In the genomic region with DNA sequence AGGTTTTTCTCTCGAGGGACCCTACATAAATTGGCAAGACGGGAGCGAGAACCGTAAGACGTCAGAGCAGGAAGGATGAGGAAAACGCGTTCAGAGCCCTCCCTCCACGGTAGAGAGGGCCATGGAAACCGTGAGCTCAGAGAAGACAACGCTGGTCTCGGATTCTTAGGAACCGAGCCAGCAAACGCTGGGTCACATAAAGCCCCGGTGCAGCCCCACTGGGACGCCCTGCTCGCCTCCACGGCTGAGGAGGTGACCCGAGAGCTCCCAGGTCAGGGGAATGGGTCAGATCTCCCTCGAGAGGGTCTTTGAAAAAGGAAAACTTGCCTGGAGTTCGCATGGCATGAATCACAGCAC, we compare ENCODE assay signal across 9 mouse cellular contexts. TPM values are rescaled to one million over a fixed set of nuclear protein-coding genes. Genes with fewer than 3 reads are reported as not detected.
DNase-seq lines count a peak whose midpoint lies in the region; ATAC-seq and TF ChIP-seq lines count a peak whose summit lies in the region.
"Had no signal": no experiment of that assay in that cellular context is flagged by ENCODE, and none has a peak within 500 bp of the region (broad histone marks: within the 10 kb centered on the region; RNA-seq: fewer than 3 reads in every experiment).

No protein-coding gene starts in this region.

- in situ Hi-C loops in ES-E14 (cut with MboI; ENCODE audit: low sequenced_read_pairs in 2 of 2, unreplicated experiment in 2 of 2): no loop called here

- H3K4me1 ChIP-seq in heart, embryonic 11.5 days (ENCODE audit: control insufficient read depth, insufficient read depth, low read length): 0 out of 2 replicates have a peak, but pooled peaks cover 3% of the 10 kb centered on the region
- peaks cover 2 to 6% of the 10 kb centered on the region in 2 experiments; a peak in 1 of 4 replicates for H3K4me1 ChIP-seq in ES-E14 (ENCODE audit: control insufficient read depth in 2 of 2, insufficient read depth in 2 of 2, low read length in 2 of 2, poor library complexity in 1 of 2)
- H3K4me1 ChIP-seq in forebrain, embryonic 12.5 days: peaks cover 17% of the 10 kb centered on the region
- H3K4me1 ChIP-seq in limb, embryonic 12.5 days (replicated peaks): peaks cover 10% of the 10 kb centered on the region
- H3K4me1 ChIP-seq in neural tube, embryonic 13.5 days (replicated peaks): peaks cover 19% of the 10 kb centered on the region

- peak overlapping the region; percentile 74 for H3K4me3 ChIP-seq in heart, embryonic 11.5 days (ENCODE audit: low read depth, low read length)
- H3K4me3 ChIP-seq in ES-E14 (ENCODE audit: insufficient read depth in 1 of 2, low read depth in 1 of 2, low read length in 2 of 2, poor library complexity in 1 of 2, severe bottlenecking in 1 of 2): peak overlapping the region; percentile 74 to 96
- peak overlapping the region; percentile 73 for H3K4me3 ChIP-seq in forebrain, embryonic 12.5 days (replicated peaks)
- H3K4me3 ChIP-seq in limb, embryonic 12.5 days (replicated peaks): peak overlapping the region; percentile 75
- H3K4me3 ChIP-seq in neural tube, embryonic 13.5 days: peak overlapping the region; percentile 75

- DNase-seq in heart, adult 9 months (ENCODE audit: low spot score in 2 of 2): no peak
- no peak for DNase-seq in ES-E14 (ENCODE audit: low read depth, low spot score)
- DNase-seq in layer of hippocampus, postnatal 10 days (ENCODE audit: low spot score in 2 of 2): no peak
- DNase-seq in frontal cortex, postnatal 14 days (ENCODE audit: low spot score in 2 of 2): no peak

- peak overlapping the region; percentile 77 for H3K9ac ChIP-seq in heart, embryonic 11.5 days (ENCODE audit: low read depth, low read length)
- H3K9ac ChIP-seq in ES-E14 (ENCODE audit: insufficient read depth, low read depth, low read length, poor library complexity, severe bottlenecking): peak overlapping the region; percentile 77
- H3K9ac ChIP-seq in forebrain, embryonic 12.5 days: peak overlapping the region; percentile 64
- H3K9ac ChIP-seq in limb, embryonic 12.5 days (replicated peaks): peak overlapping the region; percentile 66
- H3K9ac ChIP-seq in neural tube, embryonic 13.5 days: peak overlapping the region; percentile 76

- no peak overlapping the region for H3K27ac ChIP-seq in heart, embryonic 11.5 days (ENCODE audit: low read depth, low read length)
- 0 out of 2 replicates have a peak overlapping the region, but pooled peaks have one; percentile 1 for H3K27ac ChIP-seq in ES-E14 (ENCODE audit: insufficient read depth, low read depth, low read length, poor library complexity, severe bottlenecking)
- H3K27ac ChIP-seq in forebrain, embryonic 12.5 days: peak overlapping the region; percentile 68; the same call in 1 of the 2 replicates
- H3K27ac ChIP-seq in limb, embryonic 12.5 days: peak overlapping the region; percentile 62; the same call in 1 of the 2 replicates
- peak overlapping the region; percentile 84 for H3K27ac ChIP-seq in neural tube, embryonic 13.5 days (replicated peaks)

- peaks cover 7% of the 10 kb centered on the region; the same call in 1 of the 2 replicates for H3K36me3 ChIP-seq in heart, embryonic 11.5 days (ENCODE audit: control insufficient read depth, insufficient read depth, low read length)
- H3K36me3 ChIP-seq in ES-E14 (ENCODE audit: control insufficient read depth, insufficient read depth, low read length, poor library complexity, severe bottlenecking): peaks cover 10% of the 10 kb centered on the region
- peaks cover 18% of the 10 kb centered on the region for H3K36me3 ChIP-seq in forebrain, embryonic 12.5 days (replicated peaks)
- H3K36me3 ChIP-seq in limb, embryonic 12.5 days: peaks cover 23% of the 10 kb centered on the region
- peaks cover 19% of the 10 kb centered on the region for H3K36me3 ChIP-seq in neural tube, embryonic 13.5 days

- H3K9me3 ChIP-seq in heart, embryonic 11.5 days (replicated peaks; ENCODE audit: control insufficient read depth, low read length): no peaks in the 10 kb centered on the region
- no peaks in the 10 kb centered on the region for H3K9me3 ChIP-seq in ES-E14 (ENCODE audit: control insufficient read depth, insufficient read depth, low read depth, low read length)
- H3K9me3 ChIP-seq in forebrain, embryonic 12.5 days: no peaks in the 10 kb centered on the region
- H3K9me3 ChIP-seq in limb, embryonic 12.5 days: no peaks in the 10 kb centered on the region
- H3K9me3 ChIP-seq in neural tube, embryonic 13.5 days: no peaks in the 10 kb centered on the region

- peaks cover 10% of the 10 kb centered on the region for H3K27me3 ChIP-seq in heart, embryonic 11.5 days (ENCODE audit: control insufficient read depth, insufficient read depth, low read length)
- H3K27me3 ChIP-seq in forebrain, embryonic 12.5 days: peaks cover 26% of the 10 kb centered on the region
- H3K27me3 ChIP-seq in limb, embryonic 12.5 days: peaks cover 7% of the 10 kb centered on the region; the same call in 1 of the 2 replicates
- peaks cover 37% of the 10 kb centered on the region for H3K27me3 ChIP-seq in neural tube, embryonic 13.5 days

- H3K4me2 ChIP-seq in heart, embryonic 11.5 days: peak overlapping the region; percentile 75
- H3K4me2 ChIP-seq in forebrain, embryonic 12.5 days: peak overlapping the region; percentile 84
- H3K4me2 ChIP-seq in limb, embryonic 12.5 days: peak overlapping the region; percentile 84
- H3K4me2 ChIP-seq in neural tube, embryonic 13.5 days: peak overlapping the region; percentile 87

- WGBS in heart, embryonic 11.5 days (ENCODE audit: insufficient replicate concordance): 2% methylated on average over 20 of the region's 20 CpGs
- WGBS in forebrain, embryonic 12.5 days: 2% methylated on average over 20 of the region's 20 CpGs
- WGBS in limb, embryonic 12.5 days: 3% methylated on average over 20 of the region's 20 CpGs
- WGBS in neural tube, embryonic 13.5 days: under 1% methylated on average over 20 of the region's 20 CpGs

- ATAC-seq in heart, embryonic 11.5 days (replicated peaks; ENCODE audit: insufficient number of reproducible peaks, low FRiP score, low TSS enrichment): no peak
- ATAC-seq in forebrain, embryonic 12.5 days (ENCODE audit: low FRiP score): peak; percentile 63
- no peak for ATAC-seq in limb, embryonic 12.5 days (ENCODE audit: insufficient number of reproducible peaks, insufficient read depth, low FRiP score, low TSS enrichment, low read depth)
- ATAC-seq in neural tube, embryonic 13.5 days (ENCODE audit: low read depth): peak; percentile 75

TF ChIP-seq in ES-E14, 5 proteins besides CTCF, POLR2A, EP300 and RAD21:
- TF ChIP-seq MAFK (IDR thresholded peaks at IDR 0.05; ENCODE audit: insufficient read depth, low read depth, low read length): no peak
- no peak for TF ChIP-seq ZC3H11A (IDR thresholded peaks at IDR 0.05; ENCODE audit: borderline replicate concordance, low read depth, low read length)
- no peak for TF ChIP-seq ZNF384 (IDR thresholded peaks at IDR 0.05; ENCODE audit: low read depth, low read length)
- no peak for TF ChIP-seq CHD2 (IDR thresholded peaks at IDR 0.05; ENCODE audit: low read depth, low read length)
- TF ChIP-seq HCFC1 (IDR thresholded peaks at IDR 0.05; ENCODE audit: borderline replicate concordance, insufficient read depth, low read length): no peak
TF ChIP-seq in ES-E14: peak in this region for 0.

RNA-seq across cellular contexts. Expression of a gene that starts 0.4 kb away (rescaled TPM):
- 74.8 and 78.7 TPM in 2 replicates for polyA plus RNA-seq in heart, embryonic 11.5 days (2014; fragmentation: Nextera tagmentation; extraction: Ambion mirVana)
- 55.8 and 65.1 TPM in 2 replicates for total RNA-seq in ES-E14 (2012; rRNA removed)
- 69.2 and 71.3 TPM in 2 replicates for polyA plus RNA-seq in forebrain, embryonic 12.5 days (2016; fragmentation: Nextera tagmentation; extraction: Ambion mirVana)
- 75.8 and 77.7 TPM in 2 replicates for polyA plus RNA-seq in limb, embryonic 12.5 days (2016; fragmentation: Nextera tagmentation; extraction: Ambion mirVana)
- polyA plus RNA-seq in neural tube, embryonic 13.5 days (2015; fragmentation: Nextera tagmentation; extraction: Ambion mirVana): 72.1 and 78.1 TPM in 2 replicates
- total RNA-seq in layer of hippocampus, postnatal 10 days (2021): 10 to 100 TPM; 29.1 to 30.6 TPM

RNA-seq across cellular contexts. Expression of a gene that starts 16.1 kb away (rescaled TPM):
- 1.2 and 2.5 TPM in 2 replicates for polyA plus RNA-seq in heart, embryonic 11.5 days (2014; fragmentation: Nextera tagmentation; extraction: Ambion mirVana)
- total RNA-seq in ES-E14 (2012; rRNA removed): not detected in 2 replicates
- 0.46 and 0.68 TPM in 2 replicates for polyA plus RNA-seq in forebrain, embryonic 12.5 days (2016; fragmentation: Nextera tagmentation; extraction: Ambion mirVana)
- 0.45 and 0.55 TPM in 2 replicates for polyA plus RNA-seq in limb, embryonic 12.5 days (2016; fragmentation: Nextera tagmentation; extraction: Ambion mirVana)
- 1.1 TPM in 2 replicates for polyA plus RNA-seq in neural tube, embryonic 13.5 days (2015; fragmentation: Nextera tagmentation; extraction: Ambion mirVana)
- total RNA-seq in layer of hippocampus, postnatal 10 days (2021): under 1 TPM; 0.40 to 0.43 TPM

RNA-seq across cellular contexts. Expression of a gene that starts 31.3 kb away (rescaled TPM):
- 3.3 and 4.3 TPM in 2 replicates for polyA plus RNA-seq in heart, embryonic 11.5 days (2014; fragmentation: Nextera tagmentation; extraction: Ambion mirVana)
- total RNA-seq in ES-E14 (2012; rRNA removed): 10.7 and 12.2 TPM in 2 replicates
- 0.23 and 0.60 TPM in 2 replicates for polyA plus RNA-seq in forebrain, embryonic 12.5 days (2016; fragmentation: Nextera tagmentation; extraction: Ambion mirVana)
- 0.40 and 0.83 TPM in 2 replicates for polyA plus RNA-seq in limb, embryonic 12.5 days (2016; fragmentation: Nextera tagmentation; extraction: Ambion mirVana)
- 0.46 and 1.1 TPM in 2 replicates for polyA plus RNA-seq in neural tube, embryonic 13.5 days (2015; fragmentation: Nextera tagmentation; extraction: Ambion mirVana)
- total RNA-seq in layer of hippocampus, postnatal 10 days (2021): 1 to 10 TPM in 1 of 2 experiments, not detected in 1; 1.2 TPM
- total RNA-seq: left cerebral cortex, postnatal 10 days had no signal

Comparison
In these comparisons a context has a peak if more than half of its experiments do, and no peak if none do; other contexts are left out.
1. ATAC-seq: peak in forebrain, embryonic 12.5 days (single experiment) and neural tube, embryonic 13.5 days (single experiment); none in heart, embryonic 11.5 days (single experiment) and limb, embryonic 12.5 days (single experiment).
2. Peak in every context shown above with its lines, with median percentiles within 50 percentile points of each other: H3K4me2 ChIP-seq, H3K4me3 ChIP-seq and H3K9ac ChIP-seq.